Mouse (Mus musculus) stomach, postnatal 0 days (tissue): ENCODE measurements around the gene Raly. TPM values are rescaled to one million over a fixed set of nuclear protein-coding genes. Genes with fewer than 3 reads are reported as not detected.
A peak's percentile ranks its signal among the peaks of the same experiment; 100 is the strongest.

Experiments
- ATAC-seq: fragments of 200-750 bp; cut with Nextera tagmentation; 2 replicates; pipeline ENCODE4 v1.8.0; 2017; ENCODE audit not compliant: low FRiP score, low TSS enrichment
- DNase-seq: peaks from one replicate; pipeline ENCODE4 v3.0.0-alpha.2; 2016; ENCODE audit warnings: low spot score
- H3K27ac ChIP-seq: fragments of 300-500 bp; sonication (generic); replicated peaks from 2 replicates; pipeline ENCODE4 v1.5.1; 2014; ENCODE audit warnings: mild to moderate bottlenecking, control low read depth
- H3K27me3 ChIP-seq: fragments of 300-500 bp; sonication (generic); 2 replicates; pipeline ENCODE4 v1.6.1; 2014; ENCODE audit warnings: low read length; ENCODE audit not compliant: control insufficient read depth, insufficient read depth
- H3K36me3 ChIP-seq: fragments of 300-500 bp; sonication (generic); 2 replicates; pipeline ENCODE4 v1.6.1; 2014; ENCODE audit warnings: low read length, mixed read lengths; ENCODE audit not compliant: control insufficient read depth, insufficient read depth
- H3K4me1 ChIP-seq: fragments of 300-500 bp; sonication (generic); replicated peaks from 2 replicates; pipeline ENCODE4 v1.6.1; 2014; ENCODE audit warnings: antibody characterized with exemption; ENCODE audit not compliant: control insufficient read depth, insufficient read depth
- H3K4me2 ChIP-seq: fragments of 300-500 bp; sonication (generic); replicated peaks from 2 replicates; pipeline ENCODE4 v1.6.1; 2014; ENCODE audit warnings: low read depth, mild to moderate bottlenecking, control low read depth, moderate library complexity
- H3K4me3 ChIP-seq: fragments of 300-500 bp; sonication (generic); 2 replicates; pipeline ENCODE4 v1.5.1; 2014; ENCODE audit warnings: low read depth, low read length, control low read depth
- H3K9ac ChIP-seq: fragments of 300-500 bp; sonication (generic); 2 replicates; pipeline ENCODE4 v1.6.1; 2014; ENCODE audit warnings: mild to moderate bottlenecking, low read length, control low read depth, mixed read lengths
- H3K9me3 ChIP-seq: fragments of 300-500 bp; sonication (generic); 2 replicates; pipeline ENCODE4 v1.6.1; 2016; ENCODE audit warnings: low read length; ENCODE audit not compliant: control insufficient read depth
- CTCF ChIP-seq: IDR thresholded peaks from 2 replicates; pipeline ENCODE4 v1.5.1; 2016; ENCODE audit warnings: antibody characterized with exemption, low read depth, mild to moderate bottlenecking, moderate library complexity
- EP300 ChIP-seq: optimal IDR thresholded peaks from 2 replicates; pipeline ENCODE3; 2016; ENCODE audit warnings: antibody characterized with exemption
- WGBS: fragments of 180-500 bp; shearing (Covaris S2); extraction: QIAGEN DNeasy Blood & Tissue Kit; methylation state at CpG from one replicate; pipeline ENCODE4 v1.1.7; 2014; 5-methylcytosine and 5-hydroxymethylcytosine counted together
- polyA plus RNA-seq: library from polyadenylated mRNA; unstranded; fragments of >200 nt; fragmentation: Nextera tagmentation; extraction: Ambion mirVana; gene quantifications from 2 replicates; pipeline ENCODE4 v1.2.1, GENCODE M21; 2015

Gene Raly
- polyA plus RNA-seq, 1 experiment from 2014 or later: 18.7 TPM

- ATAC-seq: no peak
- no peak overlapping the region for H3K9ac ChIP-seq
- H3K4me2 ChIP-seq: no peak overlapping the region
- H3K4me3 ChIP-seq: no peak overlapping the region
- H3K27ac ChIP-seq: no peak overlapping the region
- no peaks in the 10 kb centered on the region for H3K9me3 ChIP-seq
- H3K27me3 ChIP-seq: no peaks in the 10 kb centered on the region
- DNase-seq: no peak
- 90% methylated on average over 6 of the region's 6 CpGs for WGBS
- H3K4me1 ChIP-seq: no peaks in the 10 kb centered on the region
- no peaks in the 10 kb centered on the region; the same call in 1 of the 2 replicates for H3K36me3 ChIP-seq
- TF ChIP-seq EP300 (no peak), CTCF (no peak)
Observed at GRCm38 (mm10) chr2:154834149-154834865, 43.4 kb downstream of the Raly start.

GRCm38 (mm10) chr2:154836537-154836936 is 45.6 kb downstream of the Raly start:
- WGBS: 93% methylated on average over 2 of the region's 2 CpGs
- H3K9ac ChIP-seq: no peak overlapping the region
- TF ChIP-seq EP300 (no peak), CTCF (no peak)

GRCm38 (mm10) chr2:154848086-154848485 is 57.2 kb downstream of the Raly start:
- ATAC-seq (no peak), DNase-seq (no peak)
- Histone ChIP-seq H3K9ac (no peak overlapping the region), H3K4me1 (no peaks in the 10 kb centered on the region), H3K27ac (no peak overlapping the region), H3K9me3 (no peaks in the 10 kb centered on the region), H3K4me2 (no peak overlapping the region), H3K4me3 (no peak overlapping the region), H3K36me3 (no peaks in the 10 kb centered on the region), H3K27me3 (no peaks in the 10 kb centered on the region)
- TF ChIP-seq CTCF: no peak
- TF ChIP-seq EP300: no peak

More at GRCm38 (mm10) chr2:154836537-154836936, 45.6 kb downstream of the Raly start:
- Histone ChIP-seq H3K36me3 (no peaks in the 10 kb centered on the region; the same call in 1 of the 2 replicates), H3K4me3 (no peak overlapping the region), H3K27ac (no peak overlapping the region), H3K27me3 (no peaks in the 10 kb centered on the region), H3K9me3 (no peaks in the 10 kb centered on the region), H3K4me1 (no peaks in the 10 kb centered on the region), H3K4me2 (no peak overlapping the region)
- ATAC-seq (no peak), DNase-seq (no peak)

- Histone ChIP-seq H3K9ac (no peak overlapping the region), H3K4me1 (no peaks in the 10 kb centered on the region), H3K9me3 (no peaks in the 10 kb centered on the region), H3K36me3 (no peaks in the 10 kb centered on the region), H3K4me2 (no peak overlapping the region), H3K4me3 (no peak overlapping the region), H3K27ac (no peak overlapping the region), H3K27me3 (no peaks in the 10 kb centered on the region)
- DNase-seq (peak; percentile 34), ATAC-seq (no peak)
- 68% methylated on average over 1 of the region's 1 CpGs for WGBS
- TF ChIP-seq EP300: no peak
- TF ChIP-seq CTCF: peak; percentile 79
Observed at GRCm38 (mm10) chr2:154855383-154855782, 64.5 kb downstream of the Raly start.

- TF ChIP-seq CTCF (no peak), EP300 (no peak)
- no peaks in the 10 kb centered on the region for H3K4me1 ChIP-seq
- H3K9me3 ChIP-seq: no peaks in the 10 kb centered on the region
- DNase-seq: no peak
- H3K4me2 ChIP-seq: no peak overlapping the region
- no peak overlapping the region for H3K27ac ChIP-seq
- WGBS: 94% methylated on average over 13 of the region's 13 CpGs
- no peak overlapping the region for H3K4me3 ChIP-seq
- no peaks in the 10 kb centered on the region for H3K27me3 ChIP-seq
- no peak for ATAC-seq
- no peak overlapping the region for H3K9ac ChIP-seq
- H3K36me3 ChIP-seq: peaks cover 16% of the 10 kb centered on the region
Observed at GRCm38 (mm10) chr2:154863672-154864071, 72.8 kb downstream of the Raly start.

DNA sequence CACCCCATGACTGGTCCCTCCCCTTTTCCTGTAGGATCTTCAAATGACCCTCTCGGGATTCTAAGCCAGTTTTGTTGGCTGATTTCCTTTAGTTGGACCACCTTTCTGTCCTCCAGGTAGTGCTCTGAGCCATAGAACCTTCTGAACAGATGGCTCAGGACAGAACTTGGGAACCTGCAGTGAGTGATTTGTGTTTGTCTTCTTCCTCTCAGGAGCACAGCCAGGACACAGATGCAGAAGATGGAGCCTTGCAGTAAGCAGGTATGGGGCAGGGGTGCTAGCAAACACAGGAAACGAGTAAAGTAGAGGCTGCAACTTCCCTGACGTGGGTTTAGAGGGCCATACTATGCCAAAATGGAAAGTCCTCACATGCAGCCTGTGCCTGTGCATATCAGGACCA is 74.8 kb downstream of the Raly start:
- no peak overlapping the region for H3K9ac ChIP-seq
- DNase-seq (no peak), ATAC-seq (no peak)
- H3K4me1 ChIP-seq: no peaks in the 10 kb centered on the region
- no peak overlapping the region for H3K4me3 ChIP-seq
- WGBS: 64% methylated on average over 3 of the region's 3 CpGs
- H3K9me3 ChIP-seq: no peaks in the 10 kb centered on the region
- no peaks in the 10 kb centered on the region for H3K27me3 ChIP-seq
- TF ChIP-seq EP300 (no peak), CTCF (no peak)
- no peak overlapping the region for H3K4me2 ChIP-seq
- H3K36me3 ChIP-seq: peaks cover 26% of the 10 kb centered on the region
- no peak overlapping the region for H3K27ac ChIP-seq
